Mouse (Mus musculus) heart, postnatal 0 days (tissue): ENCODE data around the gene Pdzd2. TPM values are rescaled to one million over a fixed set of nuclear protein-coding genes. Genes with fewer than 3 reads are reported as not detected.

Experiments
- ATAC-seq: fragments of 200-750 bp; cut with Nextera tagmentation; 2 replicates; pipeline ENCODE4 v1.8.0; 2017; ENCODE audit warnings: low read depth, moderate number of reproducible peaks, moderate library complexity; ENCODE audit not compliant: insufficient read depth
- DNase-seq: peaks from one replicate; pipeline ENCODE4 v3.0.0-alpha.2; 2016; ENCODE audit warnings: low spot score
- H3K27ac ChIP-seq: fragments of 300-500 bp; sonication (generic); 2 replicates; pipeline ENCODE4 v1.5.1; 2014; ENCODE audit warnings: low read depth, mild to moderate bottlenecking
- H3K27me3 ChIP-seq: fragments of 300-500 bp; sonication (generic); 2 replicates; pipeline ENCODE4 v1.6.1; 2014; ENCODE audit warnings: low read length, mixed read lengths; ENCODE audit not compliant: control insufficient read depth, insufficient read depth
- H3K36me3 ChIP-seq: fragments of 300-500 bp; sonication (generic); replicated peaks from 2 replicates; pipeline ENCODE4 v1.6.1; 2014; ENCODE audit warnings: low read length, mixed read lengths; ENCODE audit not compliant: control insufficient read depth, insufficient read depth
- H3K4me1 ChIP-seq: fragments of 300-500 bp; sonication (generic); 2 replicates; pipeline ENCODE4 v1.6.1; 2014; ENCODE audit warnings: antibody characterized with exemption; ENCODE audit not compliant: control insufficient read depth, insufficient read depth
- H3K4me2 ChIP-seq: fragments of 300-500 bp; sonication (generic); 2 replicates; pipeline ENCODE4 v1.6.1; 2014; ENCODE audit warnings: low read depth, mild to moderate bottlenecking, low read length, moderate library complexity
- H3K4me3 ChIP-seq: fragments of 300-500 bp; sonication (generic); 2 replicates; pipeline ENCODE4 v1.5.1; 2014; ENCODE audit warnings: low read depth, low read length
- H3K9ac ChIP-seq: fragments of 300-500 bp; sonication (generic); replicated peaks from 2 replicates; pipeline ENCODE4 v1.6.1; 2014; ENCODE audit warnings: low read depth, low read length, mixed read lengths
- H3K9me3 ChIP-seq: fragments of 300-500 bp; sonication (generic); replicated peaks from 2 replicates; pipeline ENCODE4 v1.6.1; 2016; ENCODE audit warnings: low read length; ENCODE audit not compliant: control insufficient read depth
- CTCF ChIP-seq: IDR thresholded peaks from 2 replicates; pipeline ENCODE4 v1.5.1; 2016; ENCODE audit warnings: antibody characterized with exemption, control low read depth, low read depth
- EP300 ChIP-seq: IDR thresholded peaks from 2 replicates; pipeline ENCODE4 v1.6.1; 2016; ENCODE audit warnings: antibody characterized with exemption, low read depth
- WGBS: fragments of 180-500 bp; shearing (Covaris S2); extraction: QIAGEN DNeasy Blood & Tissue Kit; methylation state at CpG from one replicate; pipeline ENCODE4 v1.1.7; 2014; 5-methylcytosine and 5-hydroxymethylcytosine counted together
- polyA plus RNA-seq: library from polyadenylated mRNA; unstranded; fragments of >200 nt; fragmentation: Nextera tagmentation; extraction: Ambion mirVana; gene quantifications from 2 replicates; pipeline ENCODE4 v1.2.1, GENCODE M21; 2015
- total RNA-seq: library from RNA; depleted of rRNA; stranded (reverse); fragments of >200 nt; gene quantifications from 2 replicates; pipeline ENCODE4 v1.2.3, GENCODE M21; 2014; ENCODE audit warnings: low replicate concordance

The Pdzd2 gene
- total and polyA plus RNA-seq, 2 experiments from 2014 or later = 36.1 to 86.0 TPM

- H3K9me3 ChIP-seq = no peaks in the 10 kb centered on the region
- no peak overlapping the region for H3K4me2 ChIP-seq
- ATAC-seq (no peak), DNase-seq (no peak)
- no peak overlapping the region for H3K9ac ChIP-seq
- TF ChIP-seq EP300 = no peak
- no peak for TF ChIP-seq CTCF
- H3K27ac ChIP-seq = no peak overlapping the region
- H3K4me3 ChIP-seq = no peak overlapping the region
- WGBS = 79% methylated on average over 9 of the region's 9 CpGs
- H3K4me1 ChIP-seq = 0 out of 2 replicates have a peak, but pooled peaks cover 18% of the 10 kb centered on the region
- H3K27me3 ChIP-seq = no peaks in the 10 kb centered on the region
- no peaks in the 10 kb centered on the region for H3K36me3 ChIP-seq
These were observed 224.4 kb downstream of the Pdzd2 start for GRCm38 (mm10) chr15:12515272-12515844.

- H3K9ac ChIP-seq = no peak overlapping the region
- ATAC-seq = no peak
- H3K9me3 ChIP-seq = no peaks in the 10 kb centered on the region
- H3K4me2 ChIP-seq = no peak overlapping the region
- no peak for TF ChIP-seq CTCF
- no peak overlapping the region for H3K4me3 ChIP-seq
- H3K27ac ChIP-seq = no peak overlapping the region
- DNase-seq = no peak
- 0 out of 2 replicates have a peak, but pooled peaks cover 4% of the 10 kb centered on the region for H3K4me1 ChIP-seq
- 62% methylated on average over 9 of the region's 9 CpGs for WGBS
- no peaks in the 10 kb centered on the region for H3K27me3 ChIP-seq
- no peaks in the 10 kb centered on the region for H3K36me3 ChIP-seq
These were observed 226.2 kb downstream of the Pdzd2 start for GRCm38 (mm10) chr15:12513526-12513925.

DNA sequence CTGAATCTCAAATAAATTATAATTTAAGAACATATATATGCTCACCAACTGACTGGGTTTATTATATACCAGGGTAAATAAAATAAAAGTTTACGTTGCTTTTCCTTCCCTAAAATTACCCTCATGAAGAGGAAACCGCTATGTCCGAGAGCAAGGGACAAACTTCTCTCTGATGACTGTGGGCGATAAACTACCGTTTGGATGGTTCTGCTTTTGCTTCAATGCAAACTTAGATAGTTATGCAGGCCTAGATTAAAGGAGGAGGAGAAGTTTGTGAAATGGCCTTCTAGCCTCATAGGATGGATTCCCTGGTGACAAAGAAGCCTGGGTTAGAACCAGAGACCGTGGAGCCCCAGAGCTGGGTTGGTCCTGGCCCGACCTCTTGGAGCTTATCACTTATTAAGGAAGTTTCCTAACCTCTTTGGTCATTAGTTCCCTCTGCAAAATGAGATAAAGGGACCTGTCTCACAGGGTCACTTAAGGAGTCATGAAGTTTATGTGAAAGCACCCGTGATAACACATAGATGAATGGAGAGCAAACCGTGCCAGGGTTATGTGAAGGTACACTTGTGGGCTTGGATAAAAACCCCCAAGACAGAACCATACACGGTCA lies 230.9 kb downstream of the Pdzd2 start:
- H3K4me2 ChIP-seq = no peak overlapping the region
- no peaks in the 10 kb centered on the region for H3K9me3 ChIP-seq
- no peaks in the 10 kb centered on the region for H3K27me3 ChIP-seq
- H3K4me1 ChIP-seq = 0 out of 2 replicates have a peak, but pooled peaks cover 6% of the 10 kb centered on the region
- no peak overlapping the region for H3K4me3 ChIP-seq
- WGBS = 75% methylated on average over 10 of the region's 10 CpGs
- H3K36me3 ChIP-seq = no peaks in the 10 kb centered on the region
- no peak for TF ChIP-seq CTCF
- no peak for TF ChIP-seq EP300
- ATAC-seq (no peak), DNase-seq (no peak)
- no peak overlapping the region for H3K9ac ChIP-seq
- no peak overlapping the region for H3K27ac ChIP-seq

DNA sequence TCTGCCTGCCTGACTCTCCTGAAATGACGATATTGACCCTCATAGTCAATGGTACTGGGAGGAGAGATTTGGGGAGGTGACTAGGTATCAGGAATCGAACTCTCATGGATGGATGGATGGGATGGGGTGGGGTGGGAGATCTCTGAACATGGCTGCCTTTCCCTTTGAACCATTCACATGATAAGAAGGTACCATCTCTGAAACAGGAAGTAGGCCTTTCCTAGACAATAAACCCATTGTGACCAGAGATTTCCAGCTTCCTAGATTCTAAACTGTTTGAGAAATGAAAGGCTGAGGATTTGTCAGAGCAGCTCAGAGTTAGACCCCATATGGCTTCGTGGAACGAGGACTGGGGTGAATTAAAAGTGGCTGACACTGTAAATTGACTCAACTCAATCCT lies 232.2 kb downstream of the Pdzd2 start:
- TF ChIP-seq EP300 (no peak), CTCF (no peak)

DNA sequence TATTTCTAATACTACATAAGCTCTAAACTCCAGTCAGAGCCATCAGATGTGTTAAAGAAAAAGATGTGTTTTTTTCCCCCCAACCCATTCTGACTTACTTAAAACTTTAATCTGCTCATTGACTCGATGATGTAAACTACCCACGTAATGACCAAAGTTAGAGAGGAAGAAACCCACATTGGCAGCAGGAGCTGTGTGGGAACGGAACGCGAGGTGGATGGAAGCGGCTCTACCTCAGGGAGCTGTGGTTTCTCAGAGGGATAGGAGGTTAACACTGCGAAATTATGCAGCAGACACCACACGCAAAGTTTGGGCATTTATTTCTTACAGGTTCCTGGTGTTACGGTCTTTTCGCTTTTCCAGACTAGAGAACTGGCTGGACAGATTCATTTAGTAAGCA lies 233.2 kb downstream of the Pdzd2 start:
- TF ChIP-seq CTCF (no peak), EP300 (no peak)
- WGBS = 86% methylated on average over 10 of the region's 10 CpGs
- no peak for ATAC-seq

More for the DNA sequence above, 232.2 kb downstream of the Pdzd2 start:
- H3K9ac ChIP-seq = no peak overlapping the region
- no peak overlapping the region for H3K4me3 ChIP-seq
- H3K9me3 ChIP-seq = no peaks in the 10 kb centered on the region
- no peak overlapping the region for H3K27ac ChIP-seq
- no peaks in the 10 kb centered on the region for H3K27me3 ChIP-seq
- DNase-seq (no peak), ATAC-seq (no peak)
- no peaks in the 10 kb centered on the region for H3K36me3 ChIP-seq
- H3K4me2 ChIP-seq = no peak overlapping the region
- WGBS = 79% methylated on average over 4 of the region's 4 CpGs
- peaks cover 12% of the 10 kb centered on the region; the same call in 1 of the 2 replicates for H3K4me1 ChIP-seq

DNA sequence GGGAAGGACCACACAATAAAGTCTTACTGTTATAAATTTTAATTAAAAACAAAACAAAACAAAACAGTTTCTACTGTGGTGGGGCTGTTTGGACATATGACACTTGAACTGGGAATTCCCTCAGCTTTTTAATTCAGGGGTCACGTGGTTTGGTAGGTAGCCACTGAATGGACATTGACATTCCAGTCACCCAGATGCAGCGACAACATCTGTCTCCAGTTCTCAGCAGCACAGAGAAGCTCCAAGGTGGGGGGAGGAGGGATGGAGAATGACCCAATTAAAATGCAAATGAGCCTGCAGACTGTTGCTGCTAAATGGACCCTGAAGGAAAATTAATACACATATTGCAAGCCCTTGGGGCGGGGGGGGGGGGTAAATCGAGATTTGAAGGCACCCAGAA lies 233.6 kb downstream of the Pdzd2 start:
- no peak overlapping the region for H3K4me3 ChIP-seq
- TF ChIP-seq EP300 (no peak), CTCF (no peak)
- H3K27me3 ChIP-seq = no peaks in the 10 kb centered on the region
- DNase-seq (no peak), ATAC-seq (no peak)
- H3K27ac ChIP-seq = no peak overlapping the region
- H3K4me2 ChIP-seq = no peak overlapping the region
- H3K36me3 ChIP-seq = no peaks in the 10 kb centered on the region
- WGBS = 84% methylated on average over 4 of the region's 4 CpGs
- peaks cover 24% of the 10 kb centered on the region for H3K4me1 ChIP-seq
- H3K9me3 ChIP-seq = no peaks in the 10 kb centered on the region
- no peak overlapping the region for H3K9ac ChIP-seq

More for the DNA sequence above, 233.2 kb downstream of the Pdzd2 start:
- no peak overlapping the region for H3K4me3 ChIP-seq
- H3K9ac ChIP-seq = no peak overlapping the region
- no peaks in the 10 kb centered on the region for H3K36me3 ChIP-seq
- peaks cover 22% of the 10 kb centered on the region for H3K4me1 ChIP-seq
- H3K27me3 ChIP-seq = no peaks in the 10 kb centered on the region
- no peaks in the 10 kb centered on the region for H3K9me3 ChIP-seq
- H3K27ac ChIP-seq = no peak overlapping the region
- no peak for DNase-seq
- no peak overlapping the region for H3K4me2 ChIP-seq
